Mouse (Mus musculus): ENCODE data around the gene Dera. TPM values are rescaled to one million over a fixed set of nuclear protein-coding genes. Genes with fewer than 3 reads are reported as not detected.

Dera gene
- polyA plus RNA-seq, 2 experiments: 16.1 to 45.3 TPM

- H3K4me2 ChIP-seq (ENCODE audit: low read depth): no peak overlapping the region
- no peaks in the 10 kb centered on the region for H3K36me3 ChIP-seq (replicated peaks; ENCODE audit: control insufficient read depth, insufficient read depth, low read depth)
- no peaks in the 10 kb centered on the region for H3K9me3 ChIP-seq (ENCODE audit: control insufficient read depth, low read length)
- no peak overlapping the region for H3K4me3 ChIP-seq (ENCODE audit: insufficient read depth in 1 of 2, low read depth in 2 of 2, low read length in 2 of 2)
- TF ChIP-seq CTCF (IDR thresholded peaks at IDR 0.05; ENCODE audit: low read depth) (no peak), EP300 (IDR thresholded peaks at IDR 0.05; ENCODE audit: low read depth) (no peak)
- H3K27me3 ChIP-seq (ENCODE audit: control insufficient read depth, insufficient read depth, low read length): no peaks in the 10 kb centered on the region
- WGBS (ENCODE audit: insufficient replicate concordance): 50% methylated on average over 6 of the region's 6 CpGs
- DNase-seq (ENCODE audit: low read depth in 3 of 3, low spot score in 3 of 3) (no peak), ATAC-seq (ENCODE audit: insufficient read depth) (no peak)
- no peaks in the 10 kb centered on the region; a peak in 1 of 4 replicates for H3K4me1 ChIP-seq (replicated peaks; ENCODE audit: control insufficient read depth in 2 of 2, insufficient read depth in 2 of 2, low read length in 1 of 2)
- H3K27ac ChIP-seq: no peak overlapping the region
- no peak overlapping the region for H3K9ac ChIP-seq (replicated peaks)
These were observed 132.0 kb downstream of the Dera start for GRCm38 (mm10) chr6:137886210-137886979.

- 66% methylated on average over 6 of the region's 6 CpGs for WGBS (ENCODE audit: insufficient replicate concordance)
- H3K4me1 ChIP-seq (replicated peaks; ENCODE audit: control insufficient read depth in 2 of 2, insufficient read depth in 2 of 2, low read length in 1 of 2): no peaks in the 10 kb centered on the region; a peak in 1 of 4 replicates
- H3K36me3 ChIP-seq (replicated peaks; ENCODE audit: control insufficient read depth, insufficient read depth, low read depth): no peaks in the 10 kb centered on the region
- H3K9me3 ChIP-seq (ENCODE audit: control insufficient read depth, low read length): no peaks in the 10 kb centered on the region
- no peak overlapping the region for H3K4me2 ChIP-seq (ENCODE audit: low read depth)
- no peak overlapping the region for H3K27ac ChIP-seq
- H3K9ac ChIP-seq (replicated peaks): no peak overlapping the region
- TF ChIP-seq EP300 (IDR thresholded peaks at IDR 0.05; ENCODE audit: low read depth) (no peak), CTCF (IDR thresholded peaks at IDR 0.05; ENCODE audit: low read depth) (no peak)
- DNase-seq (ENCODE audit: low read depth in 3 of 3, low spot score in 3 of 3) (no peak), ATAC-seq (ENCODE audit: insufficient read depth) (no peak)
- H3K4me3 ChIP-seq (ENCODE audit: insufficient read depth in 1 of 2, low read depth in 2 of 2, low read length in 2 of 2): no peak overlapping the region
- H3K27me3 ChIP-seq (ENCODE audit: control insufficient read depth, insufficient read depth, low read length): no peaks in the 10 kb centered on the region
These were observed 132.9 kb downstream of the Dera start for GRCm38 (mm10) chr6:137887258-137887657.

- no peak for DNase-seq (ENCODE audit: low read depth in 3 of 3, low spot score in 3 of 3)
- no peaks in the 10 kb centered on the region for H3K4me1 ChIP-seq (replicated peaks; ENCODE audit: control insufficient read depth in 2 of 2, insufficient read depth in 2 of 2, low read length in 1 of 2)
- no peaks in the 10 kb centered on the region for H3K9me3 ChIP-seq (ENCODE audit: control insufficient read depth, low read length)
- no peak overlapping the region for H3K9ac ChIP-seq (replicated peaks)
- H3K36me3 ChIP-seq (replicated peaks; ENCODE audit: control insufficient read depth, insufficient read depth, low read depth): no peaks in the 10 kb centered on the region
- TF ChIP-seq CTCF (IDR thresholded peaks at IDR 0.05; ENCODE audit: low read depth) (no peak), EP300 (IDR thresholded peaks at IDR 0.05; ENCODE audit: low read depth) (no peak)
- no peak overlapping the region for H3K27ac ChIP-seq
- no peak for ATAC-seq (ENCODE audit: insufficient read depth)
- H3K27me3 ChIP-seq (ENCODE audit: control insufficient read depth, insufficient read depth, low read length): no peaks in the 10 kb centered on the region
- no peak overlapping the region for H3K4me2 ChIP-seq (ENCODE audit: low read depth)
- H3K4me3 ChIP-seq (ENCODE audit: insufficient read depth in 1 of 2, low read depth in 2 of 2, low read length in 2 of 2): no peak overlapping the region
These were observed 143.3 kb downstream of the Dera start for GRCm38 (mm10) chr6:137897671-137898070.

- no peak for TF ChIP-seq CTCF (IDR thresholded peaks at IDR 0.05; ENCODE audit: low read depth)
- no peak for TF ChIP-seq EP300 (IDR thresholded peaks at IDR 0.05; ENCODE audit: low read depth)
- no peaks in the 10 kb centered on the region for H3K27me3 ChIP-seq (ENCODE audit: control insufficient read depth, insufficient read depth, low read length)
- no peak for ATAC-seq (ENCODE audit: insufficient read depth)
- H3K4me3 ChIP-seq (ENCODE audit: insufficient read depth in 1 of 2, low read depth in 2 of 2, low read length in 2 of 2): no peak overlapping the region
- WGBS (ENCODE audit: insufficient replicate concordance): 73% methylated on average over 5 of the region's 5 CpGs
- H3K9ac ChIP-seq (replicated peaks): no peak overlapping the region
- no peaks in the 10 kb centered on the region for H3K9me3 ChIP-seq (ENCODE audit: control insufficient read depth, low read length)
- no peak for DNase-seq (ENCODE audit: low read depth in 3 of 3, low spot score in 3 of 3)
- H3K27ac ChIP-seq: no peak overlapping the region
- H3K4me1 ChIP-seq (replicated peaks; ENCODE audit: control insufficient read depth in 2 of 2, insufficient read depth in 2 of 2, low read length in 1 of 2): no peaks in the 10 kb centered on the region
- H3K4me2 ChIP-seq (ENCODE audit: low read depth): no peak overlapping the region
- no peaks in the 10 kb centered on the region for H3K36me3 ChIP-seq (replicated peaks; ENCODE audit: control insufficient read depth, insufficient read depth, low read depth)
These were observed 146.9 kb downstream of the Dera start for GRCm38 (mm10) chr6:137901255-137901654.

Other genes with a start within 250 kb of the Dera start
- gene Eps8, start 99.7 kb upstream of the Dera start, polyA plus RNA-seq (2012; rRNA removed): 0.23 and 0.42 TPM in 2 replicates
- 0.94 and 1.4 TPM in 2 replicates for gene Eps8, start 99.7 kb upstream of the Dera start, polyA plus RNA-seq (2014; fragmentation: Nextera tagmentation; extraction: Ambion mirVana)
- gene Strap, start 19.5 kb upstream of the Dera start, polyA plus RNA-seq (2012; rRNA removed): 16.6 and 28.4 TPM in 2 replicates
- 83.6 and 88.2 TPM in 2 replicates for gene Strap, start 19.5 kb upstream of the Dera start, polyA plus RNA-seq (2014; fragmentation: Nextera tagmentation; extraction: Ambion mirVana)